Mouse (Mus musculus) urinary bladder, postnatal 36 days (tissue): ENCODE data around the gene Rufy2.
"Not testable (repeated sequence)": the region's sequence is repeated elsewhere in the genome, so short reads cannot be mapped to it uniquely, and the experiment has no call there.

Experiments used
- DNase-seq, 2 experiments: peaks; one replicate each; pipeline ENCODE4 v3.0.0; 2022; ENCODE audit warnings: low spot score in 2 of 2, mixed read lengths in 1 of 2

The Rufy2 gene

GRCm38 (mm10) chr10:63051267-63051666 lies 71.2 kb downstream of the Rufy2 start:
- DNase-seq, result no peak

GRCm38 (mm10) chr10:63052011-63052410 lies 72.0 kb downstream of the Rufy2 start:
- no peak for DNase-seq

- peak in 1 of 2 experiments; percentile 56 for DNase-seq
Measured at GRCm38 (mm10) chr10:63053007-63053406, 73.0 kb downstream of the Rufy2 start.

DNA sequence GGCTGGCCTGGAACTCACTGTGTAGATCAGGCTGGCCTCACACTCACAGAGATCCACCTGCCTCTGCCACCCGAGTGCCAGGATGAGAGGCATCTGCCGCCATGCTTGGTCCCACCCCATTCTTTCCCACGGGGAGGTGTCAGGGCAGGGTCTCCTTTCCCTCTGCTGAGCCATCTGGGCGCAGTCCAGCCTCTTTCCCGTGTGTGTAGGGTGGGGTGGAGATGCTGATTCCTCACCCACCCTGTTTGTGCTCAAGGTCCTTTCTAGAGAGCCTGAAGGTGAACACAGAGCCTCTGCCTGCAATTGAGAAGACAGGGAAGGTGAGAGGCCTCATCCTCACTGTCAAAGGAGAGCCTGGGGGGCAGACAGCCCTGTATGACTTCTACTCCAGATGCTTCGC lies 74.0 kb downstream of the Rufy2 start:
- not testable (repeated sequence) for DNase-seq

- DNase-seq, result no peak
Measured at GRCm38 (mm10) chr10:63054586-63054985, 74.6 kb downstream of the Rufy2 start.

DNA sequence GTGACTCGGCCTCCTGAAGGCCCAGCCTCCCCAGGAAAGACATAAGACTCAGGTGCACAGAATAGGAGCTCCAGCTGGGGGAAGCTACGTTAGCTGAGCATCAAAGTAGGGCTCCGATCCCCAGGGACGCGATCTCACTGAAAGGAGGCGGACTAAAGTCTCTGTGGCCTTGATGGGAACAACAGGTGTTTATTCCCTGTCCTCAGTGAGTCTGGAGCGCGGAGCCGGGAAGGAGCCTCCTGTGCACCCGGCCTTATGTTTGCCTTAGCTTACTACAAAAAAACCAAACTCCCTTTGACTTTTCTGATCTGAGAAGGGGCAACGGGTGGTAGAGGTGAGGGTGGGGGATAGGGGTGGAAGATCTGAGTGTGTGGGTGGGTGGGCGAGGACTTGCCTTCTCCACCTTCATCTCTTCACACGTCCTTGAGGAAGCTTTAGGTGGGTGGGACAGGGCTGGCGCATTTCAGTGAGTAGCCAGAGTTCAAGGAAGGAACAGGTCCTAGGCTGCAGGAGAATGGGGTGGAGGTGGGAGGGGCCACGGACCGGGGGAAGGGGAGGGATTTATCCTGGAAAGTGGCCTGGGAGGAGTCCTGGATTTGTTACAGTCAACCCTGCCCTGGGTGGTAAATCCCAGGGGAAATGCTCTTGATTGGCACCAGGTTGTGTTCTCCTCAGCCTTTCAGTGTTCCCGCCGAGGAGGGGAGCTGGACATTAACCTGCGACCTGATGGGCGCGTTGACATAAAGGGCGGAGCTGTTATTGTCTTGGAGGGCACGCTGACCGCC lies 77.1 kb downstream of the Rufy2 start:
- DNase-seq, result peak in 1 of 2 experiments; percentile 36

DNA sequence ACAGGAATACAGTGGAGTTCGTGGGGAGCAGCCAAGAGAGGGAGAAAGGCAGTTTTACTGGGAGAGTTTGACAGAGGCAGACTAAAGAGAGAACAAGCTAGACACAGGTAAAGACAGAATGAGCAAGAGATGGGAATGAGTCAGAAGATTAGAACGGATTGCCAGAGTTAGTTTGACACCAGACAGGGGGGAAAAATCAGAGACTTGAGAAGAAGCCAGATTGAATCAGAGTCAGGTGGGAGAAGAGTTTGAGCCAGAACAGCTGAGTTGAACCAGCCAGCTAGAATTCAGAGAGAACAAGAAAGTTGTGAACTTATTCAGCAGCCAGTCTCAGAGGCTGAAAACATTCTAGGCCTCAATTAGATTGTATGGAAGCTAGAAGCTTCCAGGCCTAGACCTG lies 79.8 kb downstream of the Rufy2 start, which contains the start of gene Pbld1:
Gene Pbld1, plus strand, starts transcription at position 301 of the 400 bp plus-strand sequence.
- no peak for DNase-seq

GRCm38 (mm10) chr10:63060406-63060805 lies 80.4 kb downstream of the Rufy2 start:
- peak; percentile 71 to 80 for DNase-seq

- peak in 1 of 2 experiments; percentile 13 for DNase-seq
Measured at GRCm38 (mm10) chr10:63061266-63061665, 81.2 kb downstream of the Rufy2 start.

DNA sequence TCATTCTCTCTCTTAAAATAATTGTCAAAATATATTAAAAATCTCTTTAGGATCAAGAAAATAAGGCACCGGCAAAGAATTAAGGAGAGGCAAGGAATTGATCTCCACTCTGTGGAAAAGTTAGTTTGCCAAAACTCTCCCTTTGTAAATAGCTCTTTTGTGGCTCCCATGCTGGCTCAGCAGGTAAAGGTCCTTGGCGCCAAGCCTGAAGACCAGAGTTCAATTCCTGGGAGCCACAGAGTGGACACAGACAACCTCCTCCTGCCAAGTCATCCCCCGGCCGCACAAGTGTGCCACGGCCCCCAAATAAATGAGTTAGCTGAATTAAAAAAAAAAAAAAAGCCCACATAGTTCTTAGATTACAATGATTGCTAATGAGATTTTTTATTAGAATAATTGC lies 82.7 kb downstream of the Rufy2 start:
- no peak for DNase-seq

GRCm38 (mm10) chr10:63063365-63063764 lies 83.3 kb downstream of the Rufy2 start:
- no peak for DNase-seq

DNA sequence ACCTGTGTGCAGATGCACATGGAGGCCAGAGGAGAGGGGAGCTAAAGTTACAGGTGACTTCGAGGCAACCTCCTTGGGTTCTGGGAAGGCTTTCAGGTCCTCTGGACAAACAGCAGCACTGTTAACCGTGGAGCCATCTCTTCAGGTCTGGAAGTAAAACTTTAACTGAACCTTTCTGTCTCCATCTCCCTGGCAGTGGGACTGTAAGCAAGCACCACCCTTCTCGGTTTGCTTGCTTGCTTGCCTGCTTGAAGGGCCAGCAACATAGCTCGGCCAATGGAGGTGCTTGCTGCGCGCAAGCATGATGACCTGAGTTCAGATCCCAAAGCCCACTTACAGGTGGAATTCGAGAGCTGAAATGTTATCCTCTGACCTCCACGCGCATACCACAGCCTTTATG lies 84.5 kb downstream of the Rufy2 start:
- DNase-seq, result no peak

- DNase-seq, result no peak
Measured at GRCm38 (mm10) chr10:63065561-63065960, 85.5 kb downstream of the Rufy2 start.

DNA sequence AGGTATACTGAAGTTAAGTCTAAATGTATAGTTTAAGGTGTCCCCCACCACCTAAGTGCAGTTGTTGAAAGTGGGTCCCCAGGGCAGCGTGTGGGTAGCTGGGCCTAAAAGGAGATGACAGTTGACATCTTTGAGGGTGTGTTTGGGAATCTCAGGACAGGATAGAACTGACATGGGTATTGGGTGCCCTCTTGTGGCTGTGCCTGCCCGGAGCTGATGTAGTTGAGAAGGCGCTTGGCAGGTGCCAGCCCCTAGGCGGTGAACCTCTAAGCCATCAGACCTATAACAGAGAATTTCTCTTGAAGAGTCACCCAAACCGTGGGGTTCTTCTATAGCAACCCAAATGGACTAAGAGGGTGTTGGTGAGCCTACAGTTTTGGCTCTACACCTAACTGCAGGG lies 86.0 kb downstream of the Rufy2 start:
- DNase-seq, result peak; percentile 66 to 80
